Mouse (Mus musculus): ENCODE results near the gene Gm20662.

GRCm38 (mm10) chr9:108062142-108062541 is 66.0 kb downstream of the Gm20662 start:
- no peak for TF ChIP-seq GATA1 (IDR thresholded peaks at IDR 0.05; ENCODE audit: low read length)
- no peak for TF ChIP-seq TAL1 (IDR thresholded peaks at IDR 0.05; ENCODE audit: low read length)

All from erythroblast, embryonic 14.5 days (primary cell).